Mouse (Mus musculus): ENCODE data around the gene Il17d. TPM values are rescaled to one million over a fixed set of nuclear protein-coding genes. Genes with fewer than 3 reads are reported as not detected.

Il17d gene
- polyA plus RNA-seq (2015; fragmentation: Nextera tagmentation; extraction: Ambion mirVana), result 5.9 and 7.2 TPM in 2 replicates

GRCm38 (mm10) chr14:57524671-57525387 lies at the start of gene Il17d:
TSS of gene Il17d (plus strand) at chr14:57524777.

GRCm38 (mm10) chr14:57571155-57572133 lies 46.9 kb downstream of the Il17d start, which contains the start of gene Eef1akmt1:
TSS of gene Eef1akmt1 (minus strand) at chr14:57571612.

Other genes starting within 250 kb of the Il17d start
- gene Cryl1, start 126.2 kb upstream of the Il17d start, polyA plus RNA-seq (2015; fragmentation: Nextera tagmentation; extraction: Ambion mirVana), result 24.9 and 33.8 TPM in 2 replicates
- gene Ift88, start 100.7 kb upstream of the Il17d start, polyA plus RNA-seq (2015; fragmentation: Nextera tagmentation; extraction: Ambion mirVana), result 6.7 and 7.0 TPM in 2 replicates
- gene Eef1akmt1, start 46.8 kb downstream of the Il17d start, polyA plus RNA-seq (2015; fragmentation: Nextera tagmentation; extraction: Ambion mirVana), result 83.1 and 88.2 TPM in 2 replicates
- 9.6 and 14.4 TPM in 2 replicates for gene Xpo4, start 140.7 kb downstream of the Il17d start, polyA plus RNA-seq (2015; fragmentation: Nextera tagmentation; extraction: Ambion mirVana)
- not detected in 2 replicates for gene Gm49361, start 221.3 kb downstream of the Il17d start, polyA plus RNA-seq (2015; fragmentation: Nextera tagmentation; extraction: Ambion mirVana)
- 15.8 and 17.8 TPM in 2 replicates for gene Lats2, start 233.6 kb downstream of the Il17d start, polyA plus RNA-seq (2015; fragmentation: Nextera tagmentation; extraction: Ambion mirVana)